Mouse (Mus musculus): ENCODE data around the gene Zfp91. TPM values are rescaled to one million over a fixed set of nuclear protein-coding genes. Genes with fewer than 3 reads are reported as not detected.

Gene Zfp91
- total RNA-seq (2022): 10 to 100 TPM; 87.1 to 94.7 (median 90.9) TPM

- DNase-seq (ENCODE audit: low spot score in 2 of 2): peak; percentile 98
These were observed at the start of gene Zfp91, which contains the start of gene Lpxn for GRCm38 (mm10) chr19:12795511-12796327. Gene Zfp91, minus strand, starts transcription at chr19:12796126. Gene Lpxn, plus strand, starts transcription at chr19:12796193.

- DNase-seq (ENCODE audit: low spot score in 2 of 2): no peak
These were observed 42.6 kb upstream of the Zfp91 start for GRCm38 (mm10) chr19:12838507-12838906.

- DNase-seq (ENCODE audit: low spot score in 2 of 2): peak; percentile 8 to 18
These were observed 37.7 kb upstream of the Zfp91 start for GRCm38 (mm10) chr19:12833625-12834024.

- DNase-seq (ENCODE audit: low spot score in 2 of 2): no peak
These were observed 35.6 kb upstream of the Zfp91 start for GRCm38 (mm10) chr19:12831559-12831958.

GRCm38 (mm10) chr19:12830823-12831430 is 35.0 kb upstream of the Zfp91 start:
- no peak for DNase-seq (ENCODE audit: low spot score in 2 of 2)

GRCm38 (mm10) chr19:12824549-12824948 is 28.6 kb upstream of the Zfp91 start:
- no peak for DNase-seq (ENCODE audit: low spot score in 2 of 2)

- no peak for DNase-seq (ENCODE audit: low spot score in 2 of 2)
These were observed 24.5 kb upstream of the Zfp91 start for GRCm38 (mm10) chr19:12820383-12820782.

GRCm38 (mm10) chr19:12818507-12818906 is 22.6 kb upstream of the Zfp91 start:
- DNase-seq (ENCODE audit: low spot score in 2 of 2): no peak

- no peak for DNase-seq (ENCODE audit: low spot score in 2 of 2)
These were observed 18.0 kb upstream of the Zfp91 start for GRCm38 (mm10) chr19:12813883-12814282.

GRCm38 (mm10) chr19:12812644-12813364 is 16.9 kb upstream of the Zfp91 start:
- no peak for DNase-seq (ENCODE audit: low spot score in 2 of 2)

GRCm38 (mm10) chr19:12806214-12806613 is 10.3 kb upstream of the Zfp91 start:
- no peak for DNase-seq (ENCODE audit: low spot score in 2 of 2)

GRCm38 (mm10) chr19:12805730-12806129 is 9.8 kb upstream of the Zfp91 start:
- no peak for DNase-seq (ENCODE audit: low spot score in 2 of 2)

GRCm38 (mm10) chr19:12804237-12804636 is 8.3 kb upstream of the Zfp91 start:
- no peak for DNase-seq (ENCODE audit: low spot score in 2 of 2)

- DNase-seq (ENCODE audit: low spot score in 2 of 2): peak; percentile 23 to 47
These were observed 6.9 kb upstream of the Zfp91 start for GRCm38 (mm10) chr19:12802830-12803229.

- no peak for DNase-seq (ENCODE audit: low spot score in 2 of 2)
These were observed 5.1 kb upstream of the Zfp91 start for GRCm38 (mm10) chr19:12801046-12801445.

GRCm38 (mm10) chr19:12800621-12801020 is 4.7 kb upstream of the Zfp91 start:
- no peak for DNase-seq (ENCODE audit: low spot score in 2 of 2)

- DNase-seq (ENCODE audit: low spot score in 2 of 2): no peak
These were observed 3.2 kb upstream of the Zfp91 start for GRCm38 (mm10) chr19:12799081-12799480.

- DNase-seq (ENCODE audit: low spot score in 2 of 2): no peak
These were observed 2.5 kb upstream of the Zfp91 start for GRCm38 (mm10) chr19:12798404-12798803.

- peak in 1 of 2 experiments; percentile 24 for DNase-seq (ENCODE audit: low spot score in 2 of 2)
These were observed 1.1 kb upstream of the Zfp91 start for GRCm38 (mm10) chr19:12797071-12797470.

GRCm38 (mm10) chr19:12796328-12796931 is 504 bp upstream of the Zfp91 start:
- DNase-seq (ENCODE audit: low spot score in 2 of 2): peak in 1 of 2 experiments; percentile 58

GRCm38 (mm10) chr19:12795110-12795509 is 816 bp downstream of the Zfp91 start:
- no peak for DNase-seq (ENCODE audit: low spot score in 2 of 2)

Data from layer of hippocampus, adult 8-10 months (tissue).